Mouse (Mus musculus): ENCODE data around the gene Ppm1g. TPM values are rescaled to one million over a fixed set of nuclear protein-coding genes. Genes with fewer than 3 reads are reported as not detected.

The Ppm1g gene
- total RNA-seq, 2 experiments from 2014 or later, result 77.5 to 87.1 TPM

DNA sequence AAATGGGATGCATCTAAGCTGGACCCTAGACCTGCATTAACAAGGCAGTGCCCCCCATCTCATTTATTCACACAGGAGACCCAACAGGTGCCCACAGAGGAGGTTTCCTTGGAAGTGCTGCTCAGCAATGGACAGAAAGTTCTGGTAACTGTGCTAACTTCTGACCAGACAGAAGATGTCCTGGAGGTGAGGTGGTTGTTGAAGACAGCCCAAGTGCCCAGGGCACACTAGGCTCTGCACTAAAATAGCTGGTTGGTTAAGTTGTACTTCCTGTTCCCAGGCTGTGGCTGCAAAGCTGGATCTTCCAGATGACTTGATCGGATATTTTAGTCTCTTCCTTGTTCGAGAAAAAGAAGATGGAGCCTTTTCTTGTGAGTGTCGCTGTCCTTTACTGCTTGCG is 24.8 kb downstream of the Ppm1g start:
- DNase-seq (ENCODE audit: low spot score in 2 of 2), result peak in 1 of 2 experiments; percentile 45
- intact Hi-C loops (cut with DNase I), result loop anchor here (10.0 kb wide), 1 partner anchor 241 kb away; no protein-coding TSS in a partner anchor

DNA sequence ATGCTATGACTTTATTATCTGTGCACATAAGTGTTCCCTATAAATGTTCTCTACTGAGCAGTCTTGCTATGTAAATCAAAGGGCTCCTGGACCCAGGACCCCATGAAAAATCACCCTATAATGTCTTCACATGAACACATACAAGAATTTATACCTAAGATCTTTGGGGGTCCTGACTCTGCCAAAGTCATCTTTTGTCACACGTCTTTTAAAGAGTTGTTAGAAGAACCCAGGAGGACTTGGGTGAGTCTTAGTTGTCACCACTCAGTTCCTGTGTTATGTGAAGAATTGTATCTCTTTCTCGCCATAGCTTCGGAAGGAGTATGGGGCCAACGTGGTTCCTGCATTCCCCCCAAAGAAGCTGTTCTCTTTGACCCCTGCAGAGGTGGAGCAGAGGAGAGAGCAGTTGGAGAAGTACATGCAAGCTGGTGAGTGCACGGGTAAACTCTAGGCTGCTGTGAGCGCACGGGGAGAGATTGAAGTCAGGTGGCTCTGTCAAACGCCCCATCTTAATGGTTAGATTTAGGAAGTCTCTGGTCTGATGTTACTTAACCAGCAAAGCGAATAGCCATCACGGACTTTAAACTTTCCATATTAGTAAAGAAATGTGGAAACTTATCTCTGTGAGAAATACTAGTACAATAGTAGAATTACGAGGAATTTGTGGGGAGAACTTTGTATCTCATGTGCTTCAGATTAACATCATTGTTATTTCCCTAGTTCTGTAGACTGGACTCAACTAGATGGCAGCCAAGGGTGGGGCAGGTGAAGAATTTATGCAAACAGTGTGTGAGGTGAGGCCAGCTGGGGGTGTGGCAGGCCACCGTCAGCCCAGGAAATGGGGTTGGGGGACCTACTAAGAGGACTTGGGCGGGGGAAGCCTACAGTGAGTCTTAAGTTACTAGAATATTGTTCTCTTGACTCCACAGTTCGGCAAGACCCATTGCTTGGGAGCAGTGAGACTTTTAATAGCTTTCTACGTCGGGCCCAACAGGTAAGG is 25.7 kb downstream of the Ppm1g start:
- DNase-seq (ENCODE audit: low spot score in 2 of 2), result no peak
- intact Hi-C loops (cut with DNase I), result loop anchor here (10.0 kb wide), 1 partner anchor 240 kb away; no protein-coding TSS in a partner anchor

DNA sequence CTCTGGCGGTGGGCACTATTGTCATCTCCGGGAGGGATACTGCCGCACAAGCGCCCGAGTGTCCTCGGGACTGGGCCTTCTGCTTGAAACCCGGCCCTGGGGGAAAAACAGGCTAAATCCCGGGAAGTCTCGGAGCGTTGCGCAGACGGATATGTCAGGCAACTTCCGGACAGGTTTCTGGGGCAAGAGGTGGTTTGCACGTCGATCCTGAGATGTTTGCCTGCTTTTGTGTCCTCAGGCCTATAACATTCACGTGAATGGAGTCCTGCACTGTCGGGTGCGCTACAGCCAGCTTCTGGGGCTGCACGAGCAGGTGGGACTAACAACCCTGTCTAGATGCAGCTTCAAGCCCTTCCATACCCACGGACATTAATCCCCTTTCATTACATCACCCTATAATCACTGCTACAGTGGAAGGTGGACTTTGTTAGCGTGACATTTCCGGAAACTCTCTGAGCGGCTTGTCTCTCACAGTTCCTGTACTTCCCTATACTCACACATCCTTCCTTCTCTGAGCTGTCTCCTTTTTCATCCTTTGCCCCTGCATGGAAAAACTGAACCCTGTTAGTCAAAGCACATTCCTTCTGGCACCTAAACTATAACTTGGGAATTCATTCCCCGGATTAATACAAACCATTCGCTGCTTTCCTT is 26.7 kb downstream of the Ppm1g start:
- DNase-seq (ENCODE audit: low spot score in 2 of 2), result no peak
- intact Hi-C loops (cut with DNase I), result loop anchor here (10.0 kb wide), 1 partner anchor 239 kb away; no protein-coding TSS in a partner anchor

DNA sequence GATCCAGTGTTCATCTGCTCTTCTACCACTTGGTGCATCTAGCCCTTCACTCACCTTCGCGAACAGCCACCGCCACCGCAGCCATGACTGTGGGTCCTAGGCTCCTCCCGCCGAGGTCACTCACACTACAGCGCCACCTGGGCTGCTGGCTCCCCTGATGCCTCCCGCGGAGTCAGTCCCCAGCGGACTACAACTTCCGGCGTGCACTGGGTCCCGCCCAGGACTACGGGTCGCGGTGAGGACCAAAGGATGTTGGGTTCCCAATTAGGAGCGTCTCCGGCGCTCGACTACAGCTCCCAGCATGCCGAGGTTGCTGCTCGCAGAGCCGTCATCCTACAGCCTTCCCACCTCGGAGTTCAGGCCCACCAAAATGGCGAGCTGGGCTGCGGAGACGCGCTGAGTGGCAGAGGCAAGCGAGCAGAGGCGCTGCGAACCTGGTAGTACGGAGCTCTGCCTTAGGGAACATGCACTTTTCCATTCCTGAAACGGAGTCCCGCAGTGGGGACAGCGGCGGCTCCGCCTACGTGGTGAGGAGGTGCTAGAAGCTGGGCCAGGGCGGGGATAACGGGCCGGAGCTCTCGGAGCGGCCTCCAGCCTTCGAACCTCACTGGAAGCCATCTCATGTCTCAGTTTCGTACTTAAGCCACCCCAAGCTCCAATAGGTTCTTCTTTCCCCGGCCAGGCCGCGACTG is 27.4 kb downstream of the Ppm1g start, which contains the start of the genes Snx17 and Eif2b4:
Snx17 (plus strand) TSS at position 289 of the 692 bp plus-strand sequence.
Eif2b4 (minus strand) TSS at position 492 of the 692 bp plus-strand sequence.
- peak; percentile 99 to 100 for DNase-seq (ENCODE audit: low spot score in 2 of 2)
- intact Hi-C loops (cut with DNase I), result loop anchor here (10.0 kb wide), 1 partner anchor 238 kb away; no protein-coding TSS in a partner anchor

DNA sequence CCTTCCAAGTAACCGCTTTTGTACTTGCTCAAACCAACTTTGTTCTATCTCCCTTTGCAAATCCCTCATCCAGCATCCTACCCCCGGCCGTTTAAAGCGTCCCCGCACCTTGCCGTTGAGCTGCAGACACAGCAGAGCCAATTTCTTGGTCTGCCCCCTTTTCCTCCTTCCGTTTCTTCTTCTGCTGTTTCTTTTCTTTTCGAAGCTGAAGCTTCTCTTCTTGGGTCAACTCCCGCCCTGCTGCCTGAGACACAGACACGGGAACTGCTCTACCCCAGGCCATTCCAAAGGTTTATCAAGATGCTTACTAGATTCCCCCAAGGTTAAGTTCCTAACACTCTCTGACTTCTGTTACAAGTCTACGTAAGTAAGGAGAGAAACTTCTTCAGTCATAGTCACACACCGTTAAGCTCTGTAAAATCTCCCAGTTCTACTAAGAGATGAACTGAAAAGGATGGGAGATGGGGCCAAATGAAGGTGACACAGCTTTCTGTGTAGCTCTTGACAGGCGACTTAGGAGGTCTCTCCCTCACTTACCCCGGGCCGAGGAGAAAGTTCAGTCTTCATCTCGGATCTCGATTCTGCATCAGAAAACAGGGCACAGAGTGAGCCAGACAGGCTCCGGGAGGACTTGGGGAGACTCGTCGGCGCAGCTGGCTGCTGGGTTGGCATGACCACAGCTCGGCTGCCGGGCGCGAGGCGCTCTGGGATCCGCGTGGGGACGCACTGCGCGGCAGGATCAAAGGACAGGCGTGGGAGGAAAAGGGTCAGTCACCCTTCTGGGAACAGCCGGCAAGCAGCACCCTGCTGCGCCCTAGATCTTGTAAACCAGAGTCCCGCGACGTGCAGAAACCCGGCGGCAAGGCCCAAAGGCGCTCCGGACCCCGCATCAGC is 28.2 kb downstream of the Ppm1g start:
- peak in 1 of 2 experiments; percentile 77 for DNase-seq (ENCODE audit: low spot score in 2 of 2)

GRCm38 (mm10) chr5:31190201-31190600 is 30.3 kb downstream of the Ppm1g start:
- DNase-seq (ENCODE audit: low spot score in 2 of 2), result no peak
- intact Hi-C loops (cut with DNase I), result loop anchor here (10.0 kb wide), 1 partner anchor 235 kb away; no protein-coding TSS in a partner anchor

More for the DNA sequence above, 28.2 kb downstream of the Ppm1g start:
- intact Hi-C loops (cut with DNase I), result loop anchor here (10.0 kb wide), 1 partner anchor 237 kb away; no protein-coding TSS in a partner anchor

GRCm38 (mm10) chr5:31188223-31188840 is 32.2 kb downstream of the Ppm1g start:
- intact Hi-C loops (cut with DNase I), result no loop called here
- DNase-seq (ENCODE audit: low spot score in 2 of 2), result no peak

DNA sequence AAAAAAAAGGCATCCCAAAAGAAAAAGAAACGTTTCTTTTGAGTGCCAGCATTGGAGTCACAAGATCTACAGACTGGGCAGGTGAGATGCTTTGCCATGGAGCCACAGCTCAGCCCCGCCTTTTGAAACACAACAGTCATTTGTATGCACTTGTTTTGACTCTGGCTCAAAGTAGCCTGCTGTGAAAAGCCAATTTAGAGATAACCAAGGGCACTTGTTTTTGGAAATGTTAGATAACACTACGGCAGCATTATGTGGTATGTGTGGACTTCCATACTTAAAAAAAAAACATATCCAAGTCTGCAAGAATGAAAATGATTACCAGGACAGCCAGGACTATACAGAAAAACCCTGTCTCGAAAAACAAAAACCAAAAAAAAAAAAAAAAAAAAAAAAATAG is 36.8 kb downstream of the Ppm1g start:
- no peak for DNase-seq (ENCODE audit: low spot score in 2 of 2)
- intact Hi-C loops (cut with DNase I), result no loop called here

GRCm38 (mm10) chr5:31181183-31181770 is 39.2 kb downstream of the Ppm1g start:
- DNase-seq (ENCODE audit: low spot score in 2 of 2), result no peak
- intact Hi-C loops (cut with DNase I), result no loop called here

DNA sequence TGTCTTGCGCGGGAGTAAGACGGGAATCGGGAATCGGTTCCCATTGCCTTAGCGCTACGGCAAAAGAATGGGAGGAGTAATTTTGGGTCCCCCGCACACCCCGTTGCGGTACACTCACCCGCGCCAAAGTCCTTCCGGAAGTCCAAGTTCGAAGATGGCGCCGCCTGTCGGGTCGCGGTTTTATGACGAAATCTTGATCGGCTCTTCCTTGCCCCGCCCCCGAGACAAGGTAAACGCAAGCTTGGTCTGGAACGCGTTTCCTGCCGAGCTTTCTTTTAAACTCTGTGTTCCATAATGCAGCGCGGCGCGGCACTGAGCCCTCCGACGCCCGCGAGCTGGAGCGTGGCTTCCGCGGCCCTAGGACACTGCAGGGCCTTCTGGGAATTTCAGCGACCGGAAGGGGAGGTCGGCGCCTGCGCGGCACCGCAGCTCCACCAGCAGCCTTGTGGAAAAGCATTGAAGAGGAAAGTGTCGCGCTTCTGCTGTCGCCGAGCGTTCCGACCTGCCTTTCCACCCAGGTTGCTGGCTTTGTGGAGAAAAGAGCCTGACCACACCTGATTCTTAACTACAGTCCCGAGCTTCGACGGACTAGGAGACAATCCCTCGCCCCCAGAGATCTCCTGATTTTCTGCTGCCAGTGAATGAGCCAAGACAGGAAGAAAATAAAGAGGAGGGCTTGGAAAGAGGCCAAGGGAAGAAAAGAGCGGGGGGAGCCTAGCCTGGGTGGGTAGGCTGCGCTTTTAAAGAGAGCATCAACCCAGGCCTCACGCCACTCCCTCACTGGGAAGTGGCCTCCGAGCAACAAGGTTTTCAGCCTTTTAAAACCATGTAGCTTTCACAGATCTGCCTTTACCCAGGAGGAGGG is 40.5 kb downstream of the Ppm1g start, which contains the start of the genes Gm29609 and Gtf3c2:
Gm29609 (minus strand) TSS at position 146 of the 865 bp plus-strand sequence.
Gtf3c2 (minus strand) TSS at position 379 of the 865 bp plus-strand sequence.
- intact Hi-C loops (cut with DNase I), result no loop called here
- DNase-seq (ENCODE audit: low spot score in 2 of 2), result peak; percentile 97 to 99

GRCm38 (mm10) chr5:31179301-31179765 is 41.2 kb downstream of the Ppm1g start:
- intact Hi-C loops (cut with DNase I), result no loop called here
- DNase-seq (ENCODE audit: low spot score in 2 of 2), result peak; percentile 44 to 53

DNA sequence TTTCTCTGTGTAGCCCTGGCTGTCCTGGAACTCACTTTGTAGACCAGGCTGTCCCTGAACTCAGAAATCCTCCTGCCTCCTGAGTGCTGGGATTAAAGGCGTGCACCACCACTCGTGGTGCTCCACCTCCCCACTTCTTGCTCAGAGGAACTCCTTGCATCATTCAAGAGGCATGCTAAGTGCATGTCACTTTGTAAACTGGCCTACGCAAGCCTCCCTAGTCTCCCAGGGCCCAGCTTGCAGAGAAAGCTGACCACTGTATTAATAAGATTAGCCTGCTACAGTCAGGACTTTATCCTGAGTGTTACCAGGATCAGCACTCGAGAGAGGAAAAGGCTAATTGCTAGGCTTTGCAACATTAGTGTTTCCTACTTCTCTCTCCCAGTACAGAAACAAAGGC is 51.9 kb downstream of the Ppm1g start:
- intact Hi-C loops (cut with DNase I), result no loop called here
- no peak for DNase-seq (ENCODE audit: low spot score in 2 of 2)

DNA sequence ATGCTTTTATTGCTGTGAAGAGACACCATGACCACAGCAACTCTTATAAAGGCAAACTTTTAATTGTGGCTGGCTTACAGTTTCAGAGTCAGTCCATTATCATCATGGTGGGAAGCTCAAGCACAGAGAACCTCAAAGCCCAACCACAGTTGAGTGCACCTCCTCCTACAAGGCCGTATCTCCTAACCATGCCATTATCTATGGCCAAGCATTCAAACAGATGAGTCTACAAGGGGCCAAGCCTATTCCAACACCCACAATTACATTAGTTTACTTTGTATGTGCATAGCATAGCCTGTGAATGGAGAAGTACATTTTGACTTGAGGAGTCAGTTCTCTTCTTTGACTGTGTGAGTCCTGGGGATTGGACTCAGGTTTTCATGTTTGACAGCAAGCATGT is 55.6 kb downstream of the Ppm1g start:
- no peak for DNase-seq (ENCODE audit: low spot score in 2 of 2)
- intact Hi-C loops (cut with DNase I), result no loop called here

GRCm38 (mm10) chr5:31162462-31162861 is 58.0 kb downstream of the Ppm1g start:
- intact Hi-C loops (cut with DNase I), result no loop called here
- DNase-seq (ENCODE audit: low spot score in 2 of 2), result no peak

GRCm38 (mm10) chr5:31154152-31154553 is 66.3 kb downstream of the Ppm1g start, which contains the start of gene Mpv17:
Gene Mpv17, minus strand, starts transcription at chr5:31154251.
- intact Hi-C loops (cut with DNase I), result no loop called here

DNA sequence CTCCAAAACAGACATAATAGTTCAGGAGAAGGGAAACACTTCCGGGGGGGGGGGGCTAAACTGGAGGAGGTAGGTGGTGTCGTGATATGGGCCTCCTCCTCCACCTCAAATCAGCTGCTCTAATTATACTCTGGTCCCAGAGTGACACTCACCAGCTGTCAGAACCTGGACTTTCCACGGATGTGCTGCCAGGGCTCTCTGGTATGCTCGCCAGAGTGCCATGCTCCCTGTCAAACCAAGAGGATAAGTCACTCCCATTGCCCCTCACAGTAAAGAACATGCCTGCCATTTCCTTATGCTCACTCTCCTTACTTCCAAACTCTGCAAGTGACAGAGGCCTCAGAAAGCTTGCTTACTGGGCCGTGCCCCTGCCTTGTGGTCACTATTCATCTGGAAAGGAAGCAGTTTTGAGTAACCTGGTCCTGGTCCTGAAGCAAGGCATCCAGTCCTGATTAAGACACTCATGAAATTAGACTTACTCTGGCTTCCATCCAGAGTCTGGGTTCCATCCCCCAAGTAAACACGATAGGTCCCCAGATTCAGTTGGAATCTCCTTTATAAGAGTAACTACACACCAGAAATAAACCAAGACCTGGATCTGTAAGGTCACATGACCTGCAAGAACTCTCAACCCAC is 66.9 kb downstream of the Ppm1g start:
- DNase-seq (ENCODE audit: low spot score in 2 of 2), result no peak
- intact Hi-C loops (cut with DNase I), result no loop called here

More at GRCm38 (mm10) chr5:31154152-31154553, 66.3 kb downstream of the Ppm1g start, which contains the start of gene Mpv17:
- peak; percentile 77 to 80 for DNase-seq (ENCODE audit: low spot score in 2 of 2)
